Mouse (Mus musculus) spleen, adult 2 months (tissue): ENCODE data around the gene Akr1b3. TPM values are rescaled to one million over a fixed set of nuclear protein-coding genes. Genes with fewer than 3 reads are reported as not detected.

Source experiments
- DNase-seq, 2 experiments: peaks; one replicate each; pipeline versions ENCODE4 v3.0.0 to v3.0.0-alpha.2; 2012 to 2021; ENCODE audit warnings: low spot score in 2 of 2, low read depth in 1 of 2
- H3K27ac ChIP-seq: fragments of 200-500 bp; 2 replicates; pipeline ENCODE4 v1.5.1; 2012; ENCODE audit warnings: low read length, inconsistent platforms; ENCODE audit not compliant: insufficient read depth
- H3K27me3 ChIP-seq: fragments of 200-500 bp; 2 replicates; pipeline ENCODE4 v1.6.1; 2012; ENCODE audit warnings: mild to moderate bottlenecking, moderate library complexity, low read length, inconsistent platforms; ENCODE audit not compliant: control insufficient read depth, insufficient read depth
- H3K36me3 ChIP-seq: fragments of 200-500 bp; 2 replicates; pipeline ENCODE4 v1.6.1; 2012; ENCODE audit warnings: mild to moderate bottlenecking, low read length, inconsistent platforms; ENCODE audit not compliant: control insufficient read depth, insufficient read depth
- H3K4me1 ChIP-seq: fragments of 200-500 bp; 2 replicates; pipeline ENCODE4 v1.6.1; 2011; ENCODE audit warnings: inconsistent platforms; ENCODE audit not compliant: control insufficient read depth, insufficient read depth, insufficient read length
- H3K4me3 ChIP-seq: fragments of 200-500 bp; 2 replicates; pipeline ENCODE4 v1.5.1; 2011; ENCODE audit warnings: mild to moderate bottlenecking, inconsistent platforms; ENCODE audit not compliant: insufficient read depth, insufficient read length; ENCODE audit errors: extremely low read depth
- CTCF ChIP-seq: fragments of 200-500 bp; IDR thresholded peaks from 2 replicates; pipeline ENCODE4 v1.5.1; 2011; ENCODE audit warnings: mild to moderate bottlenecking, inconsistent platforms; ENCODE audit not compliant: insufficient read depth, insufficient read length, insufficient replicate concordance; ENCODE audit errors: extremely low read depth
- POLR2A ChIP-seq: fragments of 200-500 bp; IDR thresholded peaks from 2 replicates; pipeline ENCODE4 v1.6.1; 2011; ENCODE audit warnings: low read depth, low read length, inconsistent platforms
- WGBS: fragments of 180-500 bp; shearing (Covaris S2); methylation state at CpG from one replicate; pipeline ENCODE4 v1.1.7; 2018; 5-methylcytosine and 5-hydroxymethylcytosine counted together
- polyA plus RNA-seq: library from polyadenylated mRNA; depleted of rRNA; stranded (reverse); fragments of >200 nt; gene quantifications from 2 replicates; pipeline ENCODE4 v1.2.3, GENCODE M21; 2012

The Akr1b3 gene
- polyA plus RNA-seq, 1 experiment = 105 TPM

DNA sequence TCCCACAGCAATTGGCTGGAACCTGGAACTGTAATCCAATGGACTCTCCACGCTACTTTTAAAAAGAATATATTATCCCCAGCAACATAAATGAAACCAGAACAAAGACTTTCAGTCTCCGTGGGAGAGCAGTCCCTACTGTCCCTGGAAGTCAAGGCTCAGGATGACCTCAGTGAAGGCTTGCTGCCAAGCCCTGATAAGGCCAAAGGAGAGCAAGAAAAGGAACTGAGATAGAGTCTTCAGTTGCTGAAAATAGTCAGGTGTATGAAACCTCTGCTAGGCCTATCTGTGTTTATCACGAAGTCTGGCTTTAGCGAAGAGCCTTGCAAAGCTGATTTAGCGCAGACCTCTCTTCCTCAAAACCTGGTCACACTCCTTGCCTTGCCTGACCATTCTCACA is 14.1 kb upstream of the Akr1b3 start:
- H3K27ac ChIP-seq = no peak overlapping the region
- no peak overlapping the region for H3K4me3 ChIP-seq
- no peak for DNase-seq
- WGBS = 78% methylated on average over 5 of the region's 5 CpGs
- H3K36me3 ChIP-seq = no peaks in the 10 kb centered on the region
- TF ChIP-seq CTCF (no peak), POLR2A (no peak)
- H3K27me3 ChIP-seq = no peaks in the 10 kb centered on the region
- no peaks in the 10 kb centered on the region for H3K4me1 ChIP-seq

GRCm38 (mm10) chr6:34322121-34322520 is 4.8 kb upstream of the Akr1b3 start:
- no peak for DNase-seq
- H3K27ac ChIP-seq = no peak overlapping the region
- no peaks in the 10 kb centered on the region for H3K36me3 ChIP-seq
- 96% methylated on average over 7 of the region's 7 CpGs for WGBS
- TF ChIP-seq CTCF (no peak), POLR2A (no peak)
- no peaks in the 10 kb centered on the region for H3K27me3 ChIP-seq
- no peak overlapping the region for H3K4me3 ChIP-seq
- H3K4me1 ChIP-seq = peaks cover 3% of the 10 kb centered on the region; the same call in 1 of the 2 replicates

DNA sequence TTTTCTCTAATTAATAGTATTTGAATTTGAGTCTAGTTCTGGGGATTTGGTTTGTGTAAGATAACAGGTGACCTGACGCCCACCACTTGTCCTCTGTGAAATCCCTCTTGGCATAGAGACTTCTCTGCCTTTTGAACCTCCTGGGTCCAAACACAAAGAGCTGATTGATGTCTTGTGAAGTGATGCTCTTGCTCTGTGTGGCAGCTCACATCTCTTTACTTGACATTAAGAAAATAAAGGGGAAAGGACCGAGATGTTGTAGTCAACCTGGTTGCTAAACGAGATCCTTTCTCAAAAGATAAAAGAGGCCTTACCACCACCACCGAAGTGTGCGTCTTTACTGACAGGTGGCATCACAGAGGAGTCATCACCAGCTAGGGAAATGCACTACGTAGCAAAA is 1.4 kb upstream of the Akr1b3 start:
- Histone ChIP-seq H3K4me3 (no peak overlapping the region), H3K4me1 (peaks cover 3% of the 10 kb centered on the region; the same call in 1 of the 2 replicates), H3K36me3 (no peaks in the 10 kb centered on the region), H3K27ac (no peak overlapping the region), H3K27me3 (no peaks in the 10 kb centered on the region)
- TF ChIP-seq CTCF (no peak), POLR2A (no peak)
- no peak for DNase-seq
- WGBS = 75% methylated on average over 6 of the region's 6 CpGs

DNA sequence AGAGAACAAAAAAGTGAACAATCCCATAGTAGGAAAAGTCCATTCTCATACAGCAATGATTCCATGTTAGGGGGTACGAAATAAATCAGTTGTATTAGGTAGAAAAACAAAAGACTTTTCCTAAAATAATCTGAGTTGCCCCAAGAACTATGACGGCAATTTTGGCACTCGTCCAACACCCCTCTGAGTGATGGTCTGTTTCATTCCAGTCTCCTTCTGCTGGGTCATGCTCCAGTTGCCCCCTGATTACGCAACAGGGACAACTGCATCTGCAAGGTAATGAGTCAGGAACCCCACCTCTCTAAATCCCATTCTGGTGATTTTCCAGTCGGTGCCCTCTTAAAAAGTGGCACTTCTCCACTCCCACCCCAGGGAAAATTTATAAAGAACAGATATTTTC is 894 bp upstream of the Akr1b3 start:
- peak overlapping the region; percentile 78 for H3K4me3 ChIP-seq
- no peak overlapping the region for H3K27ac ChIP-seq
- no peak for DNase-seq
- H3K27me3 ChIP-seq = no peaks in the 10 kb centered on the region
- peaks cover 3% of the 10 kb centered on the region; the same call in 1 of the 2 replicates for H3K4me1 ChIP-seq
- 25% methylated on average over 5 of the region's 5 CpGs for WGBS
- H3K36me3 ChIP-seq = no peaks in the 10 kb centered on the region
- TF ChIP-seq CTCF (no peak), POLR2A (no peak)

- no peak overlapping the region for H3K4me3 ChIP-seq
- peaks cover 3% of the 10 kb centered on the region; the same call in 1 of the 2 replicates for H3K4me1 ChIP-seq
- DNase-seq = no peak
- no peak overlapping the region for H3K27ac ChIP-seq
- WGBS = 93% methylated on average over 2 of the region's 2 CpGs
- TF ChIP-seq CTCF (no peak), POLR2A (no peak)
- peaks cover 21% of the 10 kb centered on the region for H3K36me3 ChIP-seq
- H3K27me3 ChIP-seq = no peaks in the 10 kb centered on the region
Observed at GRCm38 (mm10) chr6:34313921-34314320, 3.4 kb downstream of the Akr1b3 start.

GRCm38 (mm10) chr6:34313386-34313785 is 3.9 kb downstream of the Akr1b3 start:
- Histone ChIP-seq H3K27me3 (no peaks in the 10 kb centered on the region), H3K36me3 (peaks cover 26% of the 10 kb centered on the region), H3K4me3 (no peak overlapping the region), H3K27ac (no peak overlapping the region), H3K4me1 (peaks cover 3% of the 10 kb centered on the region; the same call in 1 of the 2 replicates)
- DNase-seq = no peak
- 94% methylated on average over 9 of the region's 9 CpGs for WGBS
- TF ChIP-seq CTCF (no peak), POLR2A (no peak)

DNA sequence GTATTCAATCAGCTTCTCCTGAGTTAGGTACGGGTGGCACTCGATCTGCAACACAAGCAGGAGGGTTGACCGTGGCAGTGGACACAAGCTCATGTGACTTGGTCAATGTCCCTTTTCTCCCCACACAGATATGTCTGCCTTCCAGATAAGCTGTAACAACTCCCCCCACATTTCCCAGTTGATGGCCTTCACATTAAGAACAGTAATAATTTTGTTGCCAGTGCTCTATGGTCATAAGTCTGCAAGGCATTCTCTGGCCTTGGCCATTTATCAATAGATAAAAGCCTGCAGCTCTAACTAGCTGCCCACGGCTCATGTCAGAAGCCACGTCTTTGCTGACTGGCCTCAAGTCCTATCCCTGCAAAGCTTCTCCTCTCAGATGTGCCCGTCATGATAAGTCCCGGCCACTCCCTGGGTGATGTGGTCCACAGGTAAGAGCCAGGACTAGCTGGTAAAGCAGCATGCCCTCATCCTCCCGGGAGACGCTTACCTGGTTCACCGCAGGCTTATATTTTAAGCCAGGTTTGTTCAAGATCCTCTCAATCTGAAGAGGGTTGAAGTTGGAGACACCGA is 7.2 kb downstream of the Akr1b3 start:
- Histone ChIP-seq H3K27me3 (no peaks in the 10 kb centered on the region), H3K4me3 (no peak overlapping the region), H3K36me3 (peaks cover 39% of the 10 kb centered on the region), H3K27ac (no peak overlapping the region), H3K4me1 (no peaks in the 10 kb centered on the region)
- no peak for DNase-seq
- WGBS = 92% methylated on average over 11 of the region's 11 CpGs
- TF ChIP-seq POLR2A = no peak
- no peak for TF ChIP-seq CTCF

GRCm38 (mm10) chr6:34309526-34309925 is 7.8 kb downstream of the Akr1b3 start:
- DNase-seq = no peak
- H3K36me3 ChIP-seq = peaks cover 42% of the 10 kb centered on the region
- no peak overlapping the region for H3K27ac ChIP-seq
- TF ChIP-seq CTCF = no peak
- no peak for TF ChIP-seq POLR2A
- no peaks in the 10 kb centered on the region for H3K4me1 ChIP-seq
- H3K4me3 ChIP-seq = no peak overlapping the region
- no peaks in the 10 kb centered on the region for H3K27me3 ChIP-seq
- WGBS = 91% methylated on average over 6 of the region's 6 CpGs
